Mouse (Mus musculus): ENCODE results near the gene Fgl2.

Gene Fgl2

DNA sequence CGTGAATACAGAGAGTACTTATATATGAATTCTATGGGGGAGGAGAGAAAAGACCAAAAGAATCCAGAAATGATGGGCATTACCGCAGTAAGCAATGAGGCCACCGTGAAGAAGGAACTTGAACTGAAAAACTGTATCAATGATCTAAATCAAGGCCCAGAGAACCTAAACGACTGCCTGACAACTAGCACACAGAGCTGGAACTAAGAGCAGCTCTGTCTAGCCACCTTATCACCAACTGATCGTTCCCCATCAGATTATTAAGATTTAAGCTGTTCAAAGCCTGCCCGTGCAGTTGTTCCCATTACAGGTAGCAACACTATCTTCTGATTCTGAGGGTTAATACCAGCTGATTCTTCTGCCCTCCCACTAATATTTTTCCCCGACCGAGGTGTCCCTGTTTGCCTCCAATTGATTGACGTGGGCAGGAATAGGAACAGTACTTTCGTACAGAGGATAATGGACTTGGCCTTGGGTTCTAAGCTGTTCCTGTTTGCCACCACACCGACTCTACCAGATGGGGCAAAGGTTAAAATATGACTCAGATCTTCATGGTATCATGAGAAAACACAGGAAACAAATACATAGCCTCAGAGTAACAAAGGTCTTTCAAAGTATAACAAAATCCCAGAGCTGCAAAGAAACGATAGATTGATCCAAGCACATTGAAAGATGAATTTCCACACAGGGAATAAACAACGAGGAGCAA, 12.0 kb downstream of the Fgl2 start:
- DNase-seq (ENCODE audit: extremely low read depth, low read depth) = no peak

DNA sequence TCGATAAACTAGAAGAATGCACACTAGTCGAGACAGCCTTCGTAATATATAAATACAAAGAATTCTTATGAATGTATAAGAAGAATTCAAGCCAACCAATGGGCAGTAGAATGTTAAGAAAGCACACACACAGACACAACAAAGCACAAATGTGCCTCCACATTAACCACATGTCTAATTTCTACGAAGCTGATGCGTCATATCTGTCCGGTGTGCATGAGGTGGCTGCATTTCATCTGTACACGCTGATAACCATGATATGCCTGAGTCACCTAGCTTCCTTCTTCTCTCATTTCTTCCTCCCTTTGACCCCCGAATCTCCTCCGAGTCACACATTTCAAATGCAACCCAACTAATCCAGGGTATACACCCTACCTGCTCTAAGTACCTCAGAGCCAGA, 12.5 kb downstream of the Fgl2 start:
- DNase-seq (ENCODE audit: extremely low read depth, low read depth) = peak; percentile 53

GRCm38 (mm10) chr5:21386432-21386831, 14.0 kb downstream of the Fgl2 start:
- DNase-seq (ENCODE audit: extremely low read depth, low read depth) = peak; percentile 59

- peak; percentile 45 for DNase-seq (ENCODE audit: extremely low read depth, low read depth)
These were observed 14.9 kb downstream of the Fgl2 start for GRCm38 (mm10) chr5:21387340-21387739.

DNA sequence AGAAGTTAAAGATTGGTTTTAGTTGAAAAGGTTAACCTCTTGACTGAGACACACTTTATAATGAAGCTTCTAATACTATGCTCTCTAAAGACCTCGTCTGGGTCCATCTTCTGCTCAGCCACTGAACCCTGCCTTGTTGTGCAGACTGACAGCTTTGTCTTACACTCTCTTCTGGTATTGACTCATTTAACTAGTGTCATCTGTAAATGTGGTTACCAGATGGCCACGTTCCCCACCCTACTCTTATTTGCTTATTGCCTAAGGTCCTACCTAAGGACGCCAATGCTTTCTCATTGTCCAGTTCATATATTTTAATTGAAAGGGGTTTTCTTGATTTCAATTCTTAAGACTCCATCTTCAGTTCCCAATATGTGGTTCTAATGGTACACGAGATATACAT, 16.4 kb downstream of the Fgl2 start:
- no peak for DNase-seq (ENCODE audit: extremely low read depth, low read depth)

DNA sequence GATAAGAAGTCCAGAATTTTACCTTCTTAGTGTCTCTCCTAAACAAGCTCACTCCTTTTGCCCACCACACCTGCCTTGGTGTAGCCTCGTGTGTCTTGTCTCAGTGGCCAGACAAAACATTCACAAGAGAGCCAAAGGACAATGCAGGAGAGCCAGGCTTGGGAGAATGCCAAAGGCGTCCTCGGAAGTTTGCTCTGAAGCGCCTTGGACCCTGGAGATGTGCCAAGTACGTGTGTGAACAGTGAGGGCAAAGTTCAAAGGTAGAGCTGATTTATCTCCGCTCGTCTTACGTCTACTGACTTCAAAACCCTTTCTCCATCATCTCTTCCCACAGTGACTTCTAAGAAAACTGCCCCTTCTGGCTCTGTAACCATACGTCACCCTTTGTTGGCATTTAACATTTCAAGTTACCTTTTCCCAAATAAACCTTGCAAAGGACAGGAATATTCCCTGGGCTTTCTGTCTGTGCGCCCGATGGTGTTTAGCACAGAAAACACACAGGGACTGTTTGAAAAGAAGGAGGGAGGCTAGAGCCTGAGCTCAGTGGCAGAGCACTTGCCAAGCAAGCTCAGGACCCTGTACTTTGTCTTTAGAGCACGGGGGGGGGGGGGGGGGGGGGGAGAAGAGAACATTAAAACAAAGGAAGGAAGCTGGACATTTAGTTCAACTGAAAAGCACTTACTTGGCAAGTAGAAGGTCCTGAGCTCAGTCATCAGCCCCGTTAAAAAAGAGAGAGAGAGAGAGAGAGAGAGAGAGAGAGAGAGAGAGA, 19.4 kb downstream of the Fgl2 start:
- DNase-seq (ENCODE audit: extremely low read depth, low read depth) = no peak

DNA sequence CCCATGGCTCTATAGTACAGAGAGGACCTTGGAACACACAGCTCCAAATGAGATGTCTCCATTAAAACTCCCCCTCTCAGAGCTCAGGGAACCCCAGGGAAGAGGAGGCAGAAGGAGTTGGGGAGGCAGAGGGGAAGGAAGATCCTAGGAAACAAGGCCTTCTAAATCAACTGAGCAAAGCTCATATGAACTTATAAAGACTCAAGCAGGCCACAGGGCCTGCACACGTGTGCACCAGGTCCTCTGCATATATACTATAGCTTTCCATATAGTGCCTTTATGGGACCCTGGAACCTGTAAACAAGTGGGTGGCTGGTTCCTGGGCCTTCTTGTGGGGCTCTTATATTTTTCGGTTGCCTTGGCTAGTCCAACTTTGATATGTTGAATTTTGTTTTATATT, 22.1 kb downstream of the Fgl2 start:
- DNase-seq (ENCODE audit: extremely low read depth, low read depth) = no peak

- peak; percentile 97 for DNase-seq (ENCODE audit: extremely low read depth, low read depth)
These were observed 22.9 kb downstream of the Fgl2 start for GRCm38 (mm10) chr5:21395205-21395840.

DNA sequence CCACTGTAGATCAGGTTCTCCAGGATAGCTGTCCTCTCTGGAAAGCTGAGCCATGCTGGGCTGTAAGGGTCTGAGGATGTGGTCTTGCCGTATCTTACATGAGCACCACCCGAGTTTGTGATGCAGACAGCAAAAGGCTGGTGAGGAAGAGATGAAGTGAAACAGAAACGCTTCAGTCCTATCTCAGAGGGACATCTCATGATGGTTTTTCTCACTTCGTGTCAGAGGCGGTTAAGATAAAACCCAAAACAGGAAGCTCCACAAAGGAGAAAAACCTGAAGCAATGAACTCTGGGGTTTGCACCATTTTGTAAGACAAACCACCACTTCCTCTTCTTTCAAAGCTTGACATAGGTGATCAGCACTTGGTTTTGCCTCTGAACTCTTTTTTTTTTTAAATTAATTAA, 38.8 kb downstream of the Fgl2 start:
- peak; percentile 99 for DNase-seq (ENCODE audit: extremely low read depth, low read depth)

- no peak for DNase-seq (ENCODE audit: extremely low read depth, low read depth)
These were observed 39.6 kb downstream of the Fgl2 start for GRCm38 (mm10) chr5:21412056-21412455.

DNA sequence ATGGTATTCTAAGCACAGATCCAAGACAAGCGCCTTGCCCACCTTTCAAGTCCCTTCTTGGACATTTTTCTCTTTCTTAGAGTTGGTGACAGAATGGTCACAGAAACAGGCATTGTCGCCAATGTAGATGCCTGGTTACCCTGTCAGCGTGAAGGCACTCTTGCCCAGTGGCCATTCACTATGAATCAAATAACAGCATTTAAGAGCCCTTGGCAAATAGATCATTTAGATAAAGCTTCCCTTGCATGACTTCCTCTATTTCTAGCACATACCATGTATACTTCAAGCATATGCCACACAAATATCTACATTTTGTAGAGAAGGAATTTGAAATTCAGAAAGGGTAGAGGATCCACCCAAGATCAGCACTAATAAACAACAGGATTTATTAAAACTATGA, 40.9 kb downstream of the Fgl2 start:
- no peak for DNase-seq (ENCODE audit: extremely low read depth, low read depth)

DNA sequence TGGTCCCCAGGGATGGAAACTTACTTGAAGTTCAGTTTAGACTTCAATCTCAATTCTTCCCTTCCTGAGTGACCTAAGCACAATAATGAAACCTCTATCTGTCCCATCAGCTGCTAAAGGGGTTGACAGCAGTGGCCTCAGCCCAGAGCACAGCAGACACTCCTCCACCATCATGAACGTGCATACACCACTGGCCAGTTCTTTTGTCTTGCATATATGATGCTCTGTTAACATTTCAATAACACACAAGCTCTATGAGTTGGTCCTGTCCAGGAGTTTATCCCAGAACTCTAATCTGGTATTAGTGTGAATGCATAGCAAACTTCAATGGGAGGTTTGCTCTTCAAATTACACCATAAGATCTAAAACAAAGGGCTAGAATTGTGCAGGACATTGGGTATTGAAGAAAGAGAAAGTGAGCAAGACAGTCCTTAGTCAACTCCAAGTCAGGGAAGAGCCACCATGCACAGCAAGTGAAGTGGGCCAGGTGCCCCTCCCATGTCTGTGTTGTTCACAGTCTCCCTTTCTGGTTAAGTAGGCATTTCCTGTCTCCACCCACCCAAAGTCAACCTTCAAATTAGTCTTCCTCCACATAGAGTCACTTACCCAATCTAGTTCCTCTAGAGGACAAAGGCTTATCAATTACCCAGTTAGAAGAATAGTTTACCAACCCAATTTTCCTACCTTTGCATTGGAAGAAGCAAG, 41.8 kb downstream of the Fgl2 start:
- no peak for DNase-seq (ENCODE audit: extremely low read depth, low read depth)

DNA sequence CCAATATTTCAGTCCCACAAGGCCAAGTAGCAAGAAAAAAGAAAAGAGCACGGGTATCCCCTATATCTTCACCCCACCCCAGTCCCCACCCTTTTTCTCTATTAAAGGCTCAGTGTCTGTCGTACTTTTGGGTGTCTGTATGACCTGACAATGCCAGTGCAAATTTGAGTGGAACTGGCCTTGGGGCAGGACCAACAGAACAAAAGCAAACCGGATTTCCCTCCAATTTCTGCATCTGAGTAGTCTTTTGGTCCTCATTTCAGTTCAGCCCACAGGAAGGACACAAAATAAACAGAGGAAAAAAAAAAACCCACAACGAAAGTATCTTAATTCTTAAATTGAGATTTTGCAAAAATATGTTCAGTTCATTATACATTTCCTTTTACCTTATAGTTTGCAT, 46.2 kb downstream of the Fgl2 start:
- no peak for DNase-seq (ENCODE audit: extremely low read depth, low read depth)

DNA sequence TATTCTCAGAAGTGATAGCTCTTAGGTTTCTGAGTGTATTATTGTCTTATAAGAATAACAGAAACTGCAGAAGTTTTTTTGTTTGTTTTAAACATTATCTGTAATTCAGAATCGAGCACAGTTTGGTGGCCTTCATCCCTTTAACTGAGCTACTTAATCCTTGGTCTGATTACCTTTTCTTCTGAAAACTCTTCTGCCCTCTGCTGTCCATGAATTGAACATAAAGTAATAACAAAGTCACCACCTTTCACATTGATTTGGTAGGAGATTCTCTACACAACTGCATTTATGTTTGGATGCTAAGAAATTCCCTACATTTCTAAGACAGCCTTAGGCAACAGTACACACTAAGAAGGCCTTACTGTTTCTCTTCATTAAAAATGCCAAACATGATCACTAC, 48.2 kb downstream of the Fgl2 start:
- DNase-seq (ENCODE audit: extremely low read depth, low read depth) = no peak

DNA sequence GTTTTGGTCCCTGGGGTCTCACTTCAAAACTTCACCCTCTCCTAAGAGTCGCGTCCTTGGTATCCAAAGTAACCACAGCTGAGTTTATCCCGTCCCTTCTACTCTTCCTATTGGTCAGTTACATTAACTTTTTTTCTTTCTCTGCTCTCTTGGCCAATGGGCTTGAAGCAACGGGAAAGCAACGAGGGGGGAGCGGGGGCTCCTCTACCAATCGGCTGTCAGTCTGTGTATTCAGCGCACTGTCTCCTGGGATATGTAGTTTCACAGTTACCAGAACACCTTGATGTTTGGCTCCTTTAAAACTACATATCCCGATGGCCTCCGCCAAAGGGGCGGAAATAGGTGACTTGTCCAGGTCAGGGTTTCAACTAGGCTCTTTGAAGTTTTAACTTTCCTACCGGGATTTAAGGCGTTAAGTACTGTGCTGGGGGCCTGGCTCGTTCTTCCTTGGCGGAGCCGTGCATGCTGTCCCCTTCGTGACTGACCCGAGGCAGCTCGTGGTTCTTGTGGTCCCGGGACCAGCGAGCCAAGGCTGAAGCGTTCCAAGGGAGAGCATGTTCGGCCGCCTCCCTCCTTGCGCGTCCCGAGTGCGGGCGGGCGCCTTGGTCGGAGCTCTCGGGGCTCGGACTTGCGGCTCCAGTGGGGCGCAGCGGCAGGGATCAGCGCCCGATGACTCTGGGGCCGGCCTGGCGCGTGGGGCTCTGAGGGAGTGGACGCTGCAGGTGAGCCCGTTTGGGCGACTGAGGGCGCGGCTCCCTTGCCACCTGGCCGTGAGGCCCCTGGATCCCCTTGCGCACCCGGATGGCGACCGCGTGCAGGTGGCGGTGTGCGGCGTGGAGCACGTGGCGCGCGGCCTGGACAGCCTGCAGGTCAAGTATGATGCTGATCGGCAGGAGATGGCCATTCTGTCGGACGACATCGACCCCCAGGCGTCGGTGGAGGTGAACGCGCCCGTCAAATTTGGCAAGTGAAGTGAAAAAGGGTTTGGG, 52.5 kb downstream of the Fgl2 start, which contains the start of the genes Ccdc146 and Fam185a:
Ccdc146 (minus strand) TSS at position 64 of the 989 bp plus-strand sequence.
Fam185a (plus strand) TSS at position 345 of the 989 bp plus-strand sequence.
- peak; percentile 100 for DNase-seq (ENCODE audit: extremely low read depth, low read depth)

- DNase-seq (ENCODE audit: extremely low read depth, low read depth) = no peak
These were observed 54.2 kb downstream of the Fgl2 start for GRCm38 (mm10) chr5:21426666-21427065.
